Mouse (Mus musculus) adrenal gland, adult 2 months (tissue): ENCODE results near the gene 1700016C15Rik. TPM values are rescaled to one million over a fixed set of nuclear protein-coding genes. Genes with fewer than 3 reads are reported as not detected.

Source experiments
- DNase-seq: peaks from one replicate; pipeline ENCODE4 v3.0.0; 2021
- polyA plus RNA-seq: library from polyadenylated mRNA; depleted of rRNA; stranded (reverse); fragments of >200 nt; gene quantifications from 2 replicates; pipeline ENCODE4 v1.2.3, GENCODE M21; 2012; rRNA removed
- total RNA-seq, 2 experiments: library from RNA; stranded (reverse); gene quantifications; 2 replicates each; pipeline ENCODE4 v1.2.3; 2021

The 1700016C15Rik gene
- total and polyA plus RNA-seq, 3 experiments: not detected

DNA sequence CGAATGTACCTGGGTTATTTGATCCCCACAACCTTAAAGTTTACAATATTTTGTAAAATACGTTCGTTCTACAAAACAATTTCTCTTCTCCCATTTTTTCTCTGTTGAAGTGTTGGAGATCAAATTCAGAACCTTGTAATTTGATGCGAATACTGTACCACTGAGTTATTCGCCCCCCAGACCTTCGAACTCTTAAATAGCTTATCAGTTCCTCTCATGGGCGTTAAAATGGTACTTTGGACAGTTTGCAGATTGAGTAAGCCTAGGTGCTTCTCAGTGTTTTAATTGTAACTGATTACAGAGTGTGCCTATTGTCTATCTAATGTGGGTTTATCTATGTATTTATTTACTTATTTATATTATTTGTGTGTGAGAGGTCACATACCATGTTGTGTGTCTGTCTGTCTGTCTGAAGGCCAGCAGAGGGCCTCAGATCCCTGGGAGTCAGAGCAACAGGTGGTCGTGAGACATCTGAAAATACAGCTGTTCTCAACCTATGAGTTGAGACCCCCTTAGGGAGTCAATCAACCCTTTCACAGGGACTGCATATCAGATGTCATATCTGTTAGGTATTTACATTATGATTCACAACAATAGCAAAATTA is 67.6 kb downstream of the 1700016C15Rik start:
- no peak for DNase-seq

Other genes starting within 250 kb of the 1700016C15Rik start
- 10 to 100 TPM; 58.7 to 65.6 TPM for gene Adss, start 66.7 kb downstream of the 1700016C15Rik start, total RNA-seq
- gene Adss, start 66.7 kb downstream of the 1700016C15Rik start, polyA plus RNA-seq: 20.0 and 22.8 TPM in 2 replicates